Mouse (Mus musculus) embryonic facial prominence, embryonic 11.5 days (tissue): ENCODE data around the gene Bik. TPM values are rescaled to one million over a fixed set of nuclear protein-coding genes. Genes with fewer than 3 reads are reported as not detected.

Source experiments
- ATAC-seq: fragments of 200-750 bp; cut with Nextera tagmentation; replicated peaks from 2 replicates; pipeline ENCODE4 v1.8.0; 2017; ENCODE audit warnings: low read depth; ENCODE audit not compliant: insufficient number of reproducible peaks, low FRiP score, low TSS enrichment
- DNase-seq: peaks from one replicate; pipeline ENCODE4 v3.0.0-alpha.2; 2015; ENCODE audit warnings: low spot score
- H3K27ac ChIP-seq: fragments of 300-500 bp; sonication (generic); replicated peaks from 2 replicates; pipeline ENCODE4 v1.5.1; 2014; ENCODE audit warnings: mild to moderate bottlenecking, low read depth, low read length, control low read depth
- H3K27me3 ChIP-seq: fragments of 300-500 bp; sonication (generic); 2 replicates; pipeline ENCODE4 v1.6.1; 2014; ENCODE audit warnings: mild to moderate bottlenecking, low read length, moderate library complexity, mixed read lengths; ENCODE audit not compliant: control insufficient read depth, insufficient read depth
- H3K36me3 ChIP-seq: fragments of 300-500 bp; sonication (generic); replicated peaks from 2 replicates; pipeline ENCODE4 v1.6.1; 2014; ENCODE audit warnings: low read depth, mild to moderate bottlenecking, low read length, moderate library complexity, mixed read lengths; ENCODE audit not compliant: control insufficient read depth, insufficient read depth
- H3K4me1 ChIP-seq: fragments of 300-500 bp; sonication (generic); 2 replicates; pipeline ENCODE4 v1.6.1; 2014; ENCODE audit warnings: low read length, mixed read lengths; ENCODE audit not compliant: control insufficient read depth, insufficient read depth
- H3K4me2 ChIP-seq: fragments of 300-500 bp; sonication (generic); 2 replicates; pipeline ENCODE4 v1.6.1; 2014; ENCODE audit warnings: low read depth, mild to moderate bottlenecking, control low read depth, low read length, moderate library complexity
- H3K4me3 ChIP-seq: fragments of 300-500 bp; sonication (generic); 2 replicates; pipeline ENCODE4 v1.5.1; 2014; ENCODE audit warnings: low read depth, low read length, control low read depth
- H3K9ac ChIP-seq: fragments of 300-500 bp; sonication (generic); replicated peaks from 2 replicates; pipeline ENCODE4 v1.6.1; 2014; ENCODE audit warnings: mild to moderate bottlenecking, control low read depth, low read length
- H3K9me3 ChIP-seq: fragments of 300-500 bp; sonication (generic); replicated peaks from 2 replicates; pipeline ENCODE4 v1.6.1; 2016; ENCODE audit warnings: mild to moderate bottlenecking, low read length, inconsistent platforms, mixed read lengths; ENCODE audit not compliant: control insufficient read depth
- WGBS: fragments of 180-500 bp; shearing (Covaris S2); extraction: QIAGEN DNeasy Blood & Tissue Kit; methylation state at CpG from one replicate; pipeline ENCODE4 v1.1.7; 2014; 5-methylcytosine and 5-hydroxymethylcytosine counted together
- polyA plus RNA-seq: library from polyadenylated mRNA; unstranded; fragments of >200 nt; fragmentation: Nextera tagmentation; extraction: Ambion mirVana; gene quantifications from 2 replicates; pipeline ENCODE4 v1.2.1, GENCODE M21; 2014

The Bik gene
- polyA plus RNA-seq, 1 experiment from 2014 or later: 2.7 TPM

DNA sequence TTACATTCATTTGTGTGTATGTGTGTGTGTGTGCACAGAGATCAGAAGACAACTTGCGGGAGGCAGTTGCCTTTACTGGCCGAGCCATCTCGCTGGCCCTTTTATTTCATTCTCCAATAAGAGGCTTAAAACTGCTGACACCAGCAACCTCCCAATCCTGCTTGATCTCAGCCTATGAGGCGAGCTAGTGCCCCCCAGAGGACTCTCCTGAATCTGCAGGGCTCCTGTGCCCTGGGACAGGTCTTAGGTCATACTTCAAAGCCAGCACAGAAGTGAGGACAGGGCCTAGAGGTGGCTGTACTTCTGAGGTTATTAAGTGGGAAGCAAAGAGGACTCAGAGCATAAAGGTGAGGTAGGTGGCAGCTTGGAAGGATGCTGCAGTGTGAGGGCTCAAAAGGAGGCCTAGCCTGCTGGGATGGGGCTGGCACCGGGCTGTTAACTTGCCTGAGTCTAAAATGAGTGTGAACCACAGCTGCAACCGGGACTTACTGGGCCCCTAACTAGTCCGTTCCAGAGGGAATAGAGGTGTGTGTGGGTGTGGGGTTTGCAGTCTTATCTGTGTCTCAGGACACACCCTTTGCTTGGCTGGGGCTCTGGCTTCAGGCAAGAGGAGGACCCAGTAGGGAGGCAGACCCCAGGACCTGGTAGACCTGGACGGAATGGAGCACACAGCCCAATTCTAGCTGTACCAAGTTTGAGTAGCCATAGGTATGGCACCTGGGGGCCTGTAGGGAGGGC is 56.9 kb downstream of the Bik start:
- H3K27ac ChIP-seq: no peak overlapping the region
- ATAC-seq (no peak), DNase-seq (peak; percentile 45)
- no peak overlapping the region for H3K4me2 ChIP-seq
- H3K36me3 ChIP-seq: peaks cover 30% of the 10 kb centered on the region
- no peak overlapping the region for H3K9ac ChIP-seq
- H3K9me3 ChIP-seq: no peaks in the 10 kb centered on the region
- H3K27me3 ChIP-seq: no peaks in the 10 kb centered on the region
- no peaks in the 10 kb centered on the region for H3K4me1 ChIP-seq
- H3K4me3 ChIP-seq: no peak overlapping the region
- WGBS: 75% methylated on average over 8 of the region's 8 CpGs

DNA sequence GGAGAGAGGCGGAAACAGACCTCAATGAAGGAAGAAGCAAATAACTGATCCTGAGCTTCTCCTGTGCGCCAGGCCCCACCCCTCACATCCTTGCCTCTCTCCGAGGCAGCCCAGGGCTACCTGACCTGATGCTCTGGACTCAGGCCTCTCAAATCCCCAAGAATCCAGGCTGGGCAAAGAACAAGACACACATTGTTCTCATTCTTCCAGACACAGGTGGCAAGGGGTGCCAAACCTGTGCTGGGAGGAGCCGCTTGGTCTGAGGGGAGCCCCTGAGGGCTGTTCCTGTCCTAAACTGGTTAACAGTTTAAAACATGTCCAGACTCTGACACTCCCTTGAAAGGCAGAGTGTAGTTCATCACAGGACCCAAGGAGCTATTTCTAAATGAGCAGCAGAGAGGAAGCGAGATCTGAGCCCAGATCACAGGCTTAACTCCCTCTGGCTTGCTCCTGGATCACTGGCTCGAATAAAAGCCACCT is 58.1 kb downstream of the Bik start:
- 85% methylated on average over 6 of the region's 6 CpGs for WGBS
- no peak for ATAC-seq
- no peaks in the 10 kb centered on the region for H3K4me1 ChIP-seq
- H3K27me3 ChIP-seq: no peaks in the 10 kb centered on the region
- peaks cover 28% of the 10 kb centered on the region for H3K36me3 ChIP-seq
- no peak overlapping the region for H3K4me3 ChIP-seq
- H3K4me2 ChIP-seq: no peak overlapping the region
- DNase-seq: no peak
- no peak overlapping the region for H3K27ac ChIP-seq
- no peaks in the 10 kb centered on the region for H3K9me3 ChIP-seq
- no peak overlapping the region for H3K9ac ChIP-seq

- WGBS: 92% methylated on average over 4 of the region's 4 CpGs
- no peak for DNase-seq
- no peak overlapping the region for H3K27ac ChIP-seq
- 0 out of 2 replicates have a peak, but pooled peaks cover 3% of the 10 kb centered on the region for H3K4me1 ChIP-seq
- peaks cover 15% of the 10 kb centered on the region for H3K36me3 ChIP-seq
- no peaks in the 10 kb centered on the region for H3K27me3 ChIP-seq
- H3K9ac ChIP-seq: no peak overlapping the region
- no peak overlapping the region for H3K4me2 ChIP-seq
- no peak overlapping the region for H3K4me3 ChIP-seq
- no peaks in the 10 kb centered on the region for H3K9me3 ChIP-seq
- no peak for ATAC-seq
Measured at GRCm38 (mm10) chr15:83590841-83591240, 64.2 kb downstream of the Bik start.

GRCm38 (mm10) chr15:83591758-83592157 is 65.1 kb downstream of the Bik start:
- Histone ChIP-seq H3K27ac (no peak overlapping the region), H3K9ac (no peak overlapping the region), H3K4me2 (no peak overlapping the region), H3K4me1 (0 out of 2 replicates have a peak, but pooled peaks cover 3% of the 10 kb centered on the region), H3K27me3 (no peaks in the 10 kb centered on the region), H3K4me3 (no peak overlapping the region), H3K36me3 (peaks cover 5% of the 10 kb centered on the region), H3K9me3 (no peaks in the 10 kb centered on the region)
- WGBS: 85% methylated on average over 6 of the region's 6 CpGs
- ATAC-seq (no peak), DNase-seq (no peak)

DNA sequence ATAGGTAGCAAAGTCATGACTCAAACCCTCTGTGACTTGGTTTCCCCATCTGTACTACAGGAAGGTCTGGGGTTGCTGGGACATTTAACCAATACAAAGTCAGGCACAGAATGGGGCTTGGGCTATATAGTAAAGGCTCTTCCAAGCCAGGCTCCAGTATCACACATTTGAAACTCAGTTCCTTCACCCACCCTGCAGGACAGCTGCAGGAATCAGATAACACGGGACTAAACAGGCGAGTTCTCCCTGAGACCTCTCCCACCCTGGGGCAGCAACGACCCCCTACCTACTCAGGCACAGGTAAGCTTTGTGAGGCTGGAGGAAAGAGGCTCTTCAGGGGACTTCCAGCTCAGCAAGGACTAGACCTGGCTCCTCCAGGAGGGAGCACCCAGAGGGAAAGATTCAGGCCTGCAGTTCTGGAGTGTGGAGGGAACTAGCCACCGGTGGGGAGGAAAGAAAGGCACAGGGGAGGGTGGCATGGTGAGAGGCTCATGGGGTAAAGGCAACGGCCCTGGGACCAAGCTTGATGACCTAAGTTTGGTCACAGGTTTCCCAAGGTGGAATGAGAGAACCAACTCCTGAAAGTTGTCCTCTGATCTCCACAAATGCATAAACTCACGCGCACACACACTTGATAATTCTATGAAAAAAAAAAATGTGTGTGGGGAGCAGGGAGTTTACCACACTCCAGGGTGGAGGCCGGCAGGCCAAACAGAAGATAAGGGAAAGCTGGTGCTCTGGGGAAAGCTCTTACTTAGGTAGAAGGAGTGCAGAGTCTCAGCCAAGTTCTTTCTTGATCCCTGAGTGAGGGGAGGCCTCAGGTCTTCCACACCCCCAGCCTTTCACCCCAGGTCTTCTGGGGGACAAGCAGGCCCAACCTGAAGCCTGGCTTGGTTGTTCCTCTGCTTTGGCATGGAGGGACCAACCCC is 65.9 kb downstream of the Bik start:
- Histone ChIP-seq H3K4me2 (no peak overlapping the region), H3K27ac (no peak overlapping the region), H3K4me3 (no peak overlapping the region), H3K36me3 (no peaks in the 10 kb centered on the region; the same call in 1 of the 2 replicates), H3K9ac (no peak overlapping the region), H3K27me3 (no peaks in the 10 kb centered on the region), H3K9me3 (no peaks in the 10 kb centered on the region), H3K4me1 (0 out of 2 replicates have a peak, but pooled peaks cover 3% of the 10 kb centered on the region)
- WGBS: 74% methylated on average over 8 of the region's 8 CpGs
- DNase-seq: no peak
- no peak for ATAC-seq

- Histone ChIP-seq H3K4me2 (peak overlapping the region; percentile 84; the same call in 1 of the 2 replicates), H3K4me1 (0 out of 2 replicates have a peak, but pooled peaks cover 3% of the 10 kb centered on the region), H3K36me3 (no peaks in the 10 kb centered on the region; the same call in 1 of the 2 replicates), H3K9me3 (no peaks in the 10 kb centered on the region), H3K27me3 (no peaks in the 10 kb centered on the region), H3K4me3 (no peak overlapping the region), H3K9ac (0 out of 2 replicates have a peak overlapping the region, but pooled peaks have one; percentile 10), H3K27ac (no peak overlapping the region)
- ATAC-seq (no peak), DNase-seq (no peak)
Measured at GRCm38 (mm10) chr15:83593189-83593585, 66.5 kb downstream of the Bik start.

GRCm38 (mm10) chr15:83593702-83594512 is 67.2 kb downstream of the Bik start:
- peak overlapping the region; percentile 52 for H3K4me3 ChIP-seq
- H3K27ac ChIP-seq: no peak overlapping the region
- H3K4me2 ChIP-seq: peak overlapping the region; percentile 84
- peak overlapping the region; percentile 84 for H3K9ac ChIP-seq
- 11% methylated on average over 19 of the region's 19 CpGs for WGBS
- H3K4me1 ChIP-seq: 0 out of 2 replicates have a peak, but pooled peaks cover 3% of the 10 kb centered on the region
- no peaks in the 10 kb centered on the region for H3K27me3 ChIP-seq
- H3K9me3 ChIP-seq: no peaks in the 10 kb centered on the region
- H3K36me3 ChIP-seq: no peaks in the 10 kb centered on the region
- DNase-seq (peak; percentile 43), ATAC-seq (peak; percentile 60; the same call in 1 of the 2 replicates)
